Mouse (Mus musculus): ENCODE data around the gene Zfp207.
A peak's percentile ranks its signal among the peaks of the same experiment; 100 is the strongest.
"Not testable (repeated sequence)": the region's sequence is repeated elsewhere in the genome, so short reads cannot be mapped to it uniquely, and the experiment has no call there.

Gene Zfp207

DNA sequence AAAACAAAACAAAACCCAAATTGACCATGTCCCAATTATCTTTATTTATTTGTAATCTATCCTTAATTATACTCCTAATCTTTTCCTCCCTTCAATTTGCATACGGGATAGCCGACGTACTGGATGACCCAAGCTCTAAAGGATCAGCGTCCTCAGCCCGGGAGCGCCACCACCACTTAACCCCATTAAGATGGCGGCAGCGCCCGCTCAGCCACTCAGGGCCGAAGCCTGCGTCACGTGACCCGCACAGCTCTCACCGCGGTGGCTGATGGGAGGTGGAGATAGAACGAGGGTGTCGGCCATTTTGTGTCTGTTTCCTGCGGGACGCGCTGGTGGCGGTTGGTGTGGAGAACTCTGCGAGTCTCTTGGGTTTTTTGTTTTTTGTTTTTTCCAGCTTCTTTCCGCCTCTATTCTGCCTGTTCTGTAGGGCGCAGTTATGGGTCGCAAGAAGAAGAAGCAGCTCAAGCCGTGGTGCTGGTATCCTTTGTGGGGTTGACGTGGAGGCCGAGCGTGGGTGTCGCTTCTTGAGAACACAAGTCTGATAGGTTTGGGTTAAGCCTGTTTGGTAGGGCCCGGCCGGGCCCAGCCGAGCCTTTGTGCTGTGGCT lies at the start of gene Zfp207:
Zfp207 (plus strand) TSS at position 261 of the 607 bp plus-strand sequence.
- peak; percentile 96 for DNase-seq

- no peak for DNase-seq
These were observed 47.3 kb upstream of the Zfp207 start for GRCm38 (mm10) chr11:80335609-80336350.

- DNase-seq, result no peak
These were observed 46.7 kb upstream of the Zfp207 start for GRCm38 (mm10) chr11:80336351-80336730.

DNA sequence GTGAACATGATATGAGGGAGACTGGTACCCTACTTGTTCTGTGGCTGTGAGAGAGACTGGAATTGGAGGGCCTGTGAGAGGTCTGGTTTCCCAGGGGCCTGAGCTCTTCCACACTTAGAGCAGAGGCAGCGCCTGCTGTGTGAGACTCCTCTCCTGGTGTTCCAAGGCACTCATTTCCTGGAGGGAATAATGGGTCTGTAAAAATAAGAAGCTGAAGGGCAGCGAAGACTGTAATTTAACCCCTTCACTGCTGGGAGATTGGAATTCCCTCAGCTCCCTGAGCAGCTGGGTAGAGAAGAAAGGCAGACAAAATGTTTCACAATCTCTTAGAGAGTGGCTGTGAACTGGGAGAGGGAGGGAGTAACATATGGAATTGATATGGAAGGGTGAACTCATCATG lies 40.6 kb upstream of the Zfp207 start:
- DNase-seq, result no peak

DNA sequence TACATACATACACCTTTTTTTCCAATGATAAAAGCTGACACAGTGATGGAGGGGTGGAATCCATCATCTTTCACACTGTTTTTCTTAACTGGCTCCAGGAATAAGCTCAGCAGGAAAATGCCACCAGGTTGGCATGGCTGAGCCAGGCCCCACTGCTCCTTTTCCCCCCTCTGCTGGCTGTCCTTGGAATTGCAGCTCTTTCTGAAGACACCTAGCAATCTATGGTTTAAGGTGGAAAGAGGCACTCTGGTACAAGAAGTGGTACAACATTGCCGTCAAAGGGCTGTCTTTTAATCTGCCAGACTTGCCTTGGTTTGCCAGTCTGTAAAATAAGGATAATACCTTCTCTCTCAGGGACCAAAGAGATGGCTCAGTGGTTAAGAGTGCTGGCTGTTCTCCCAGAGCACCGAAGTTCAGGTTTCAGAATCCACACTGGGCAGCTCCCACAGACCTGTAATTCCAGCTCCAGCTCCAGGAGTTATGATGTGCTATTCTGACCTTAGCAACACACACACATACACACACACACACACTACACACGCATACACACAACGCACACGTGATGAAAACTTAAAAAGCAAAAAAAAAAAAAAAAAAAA lies 31.1 kb upstream of the Zfp207 start:
- peak; percentile 82 for DNase-seq

- DNase-seq, result no peak
These were observed 28.2 kb upstream of the Zfp207 start for GRCm38 (mm10) chr11:80354832-80355231.

- DNase-seq, result no peak
These were observed 14.1 kb upstream of the Zfp207 start for GRCm38 (mm10) chr11:80368949-80369348.

DNA sequence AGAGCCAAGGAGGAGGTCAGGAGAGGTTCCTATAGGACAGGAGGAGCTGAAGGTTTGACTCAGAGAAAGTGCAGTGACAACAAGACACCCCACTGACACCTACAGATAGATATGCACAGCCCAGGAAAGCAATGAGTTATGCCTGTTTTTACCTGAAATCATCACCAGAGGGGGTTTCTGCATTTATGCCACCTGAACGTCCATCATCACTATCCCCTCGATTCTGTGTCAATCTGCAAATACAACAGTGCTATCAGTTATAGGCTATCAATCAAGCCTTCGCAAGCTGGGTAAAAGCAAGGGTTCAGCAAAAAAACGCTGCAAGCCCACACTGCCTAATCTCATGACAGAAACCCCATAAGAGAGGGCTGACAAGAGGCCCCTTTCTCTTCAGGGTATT lies 6.4 kb upstream of the Zfp207 start:
- peak; percentile 27 for DNase-seq

GRCm38 (mm10) chr11:80377712-80378451 lies 5.2 kb upstream of the Zfp207 start, which contains the start of gene 5730455P16Rik:
Gene 5730455P16Rik (minus strand): TSS chr11:80378034.
- peak; percentile 86 for DNase-seq

GRCm38 (mm10) chr11:80378452-80379068 lies 4.5 kb upstream of the Zfp207 start:
- DNase-seq, result not testable (repeated sequence)

GRCm38 (mm10) chr11:80379184-80379583 lies 3.9 kb upstream of the Zfp207 start:
- not testable (repeated sequence) for DNase-seq

- no peak for DNase-seq
These were observed 457 bp upstream of the Zfp207 start for GRCm38 (mm10) chr11:80382626-80383018.

DNA sequence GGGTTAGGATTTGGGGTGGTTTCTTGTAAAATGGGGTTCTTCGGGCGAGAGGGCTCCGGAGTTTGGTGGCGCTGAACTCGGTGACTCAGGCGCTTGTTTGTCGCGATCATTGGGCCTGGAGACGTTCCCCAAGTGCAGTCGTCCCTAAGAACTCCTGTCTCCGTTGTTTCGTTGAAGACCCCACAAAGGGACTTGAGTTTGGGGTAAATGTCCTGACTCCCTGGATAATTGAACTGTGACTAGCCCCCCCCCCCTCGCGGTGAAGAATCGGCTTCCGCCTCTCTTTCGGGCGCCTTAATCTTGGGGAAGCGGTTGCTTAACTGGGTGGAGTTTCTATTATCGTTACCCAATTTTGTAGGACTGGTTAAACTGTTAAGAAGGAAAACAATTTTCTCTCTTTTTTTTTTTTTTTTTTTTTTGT lies 557 bp downstream of the Zfp207 start:
- no peak for DNase-seq

DNA sequence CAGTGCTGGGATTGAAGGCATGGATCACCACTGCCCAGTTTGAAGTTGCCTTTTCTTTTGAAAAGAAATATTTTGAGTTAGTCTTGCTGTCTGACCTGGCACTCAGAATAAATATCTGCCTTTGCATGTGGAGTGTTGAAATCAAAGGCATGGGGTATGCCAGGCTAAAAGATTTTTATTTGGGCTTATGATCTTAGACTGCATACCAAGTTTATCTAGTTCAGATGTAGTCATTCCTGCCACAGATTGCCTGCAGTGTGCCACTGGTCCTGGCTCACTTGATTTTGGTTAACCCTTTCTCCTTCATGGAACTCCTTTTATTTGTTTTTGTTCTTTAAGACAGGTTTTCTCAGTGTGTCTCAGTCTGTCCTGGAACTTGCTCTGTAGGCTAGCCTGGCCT lies 1.4 kb downstream of the Zfp207 start:
- peak; percentile 21 for DNase-seq

DNA sequence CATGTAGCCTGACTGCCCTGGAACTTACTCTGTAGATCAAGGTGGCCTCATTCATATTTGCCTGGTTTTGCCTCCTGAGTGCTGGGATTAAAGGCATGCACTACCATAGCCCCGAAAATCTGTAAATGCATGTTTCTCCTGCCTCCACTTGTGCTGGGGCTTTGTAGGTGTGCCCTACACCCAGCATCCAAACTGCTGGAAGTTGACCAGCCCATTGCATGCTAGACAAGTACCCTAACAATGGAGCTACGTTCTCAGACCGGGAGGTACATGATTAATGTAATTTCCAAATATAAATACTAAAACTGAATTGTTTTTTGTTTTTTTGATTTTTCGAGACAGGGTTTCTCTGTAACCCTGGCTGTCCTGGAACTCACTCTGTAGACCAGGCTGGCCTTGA lies 2.0 kb downstream of the Zfp207 start:
- DNase-seq, result peak; percentile 17

GRCm38 (mm10) chr11:80386790-80387189 lies 3.7 kb downstream of the Zfp207 start:
- DNase-seq, result no peak

- DNase-seq, result no peak
These were observed 6.8 kb downstream of the Zfp207 start for GRCm38 (mm10) chr11:80389885-80390284.

GRCm38 (mm10) chr11:80391407-80392120 lies 8.5 kb downstream of the Zfp207 start:
- DNase-seq, result peak; percentile 22

- no peak for DNase-seq
These were observed 12.9 kb downstream of the Zfp207 start for GRCm38 (mm10) chr11:80395930-80396329.

DNA sequence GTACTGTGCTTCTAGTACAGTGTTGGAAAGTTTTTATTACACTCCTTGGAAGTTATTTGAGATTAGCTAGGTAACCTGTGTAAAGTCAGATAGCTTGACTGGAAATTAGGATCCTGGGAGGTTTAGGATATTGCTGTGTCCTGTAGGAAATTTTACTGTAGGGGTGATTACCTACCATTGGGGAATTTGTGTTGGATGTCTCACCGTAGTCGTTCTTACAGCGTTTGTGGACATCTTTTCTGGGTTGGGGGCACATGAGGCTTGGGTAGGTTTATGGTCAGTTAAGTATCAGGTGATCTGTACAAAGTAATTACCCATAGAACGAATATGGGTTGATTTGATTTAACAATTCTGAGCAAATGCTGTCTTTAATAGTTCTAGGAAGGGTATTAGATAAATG lies 13.5 kb downstream of the Zfp207 start:
- DNase-seq, result no peak

DNA sequence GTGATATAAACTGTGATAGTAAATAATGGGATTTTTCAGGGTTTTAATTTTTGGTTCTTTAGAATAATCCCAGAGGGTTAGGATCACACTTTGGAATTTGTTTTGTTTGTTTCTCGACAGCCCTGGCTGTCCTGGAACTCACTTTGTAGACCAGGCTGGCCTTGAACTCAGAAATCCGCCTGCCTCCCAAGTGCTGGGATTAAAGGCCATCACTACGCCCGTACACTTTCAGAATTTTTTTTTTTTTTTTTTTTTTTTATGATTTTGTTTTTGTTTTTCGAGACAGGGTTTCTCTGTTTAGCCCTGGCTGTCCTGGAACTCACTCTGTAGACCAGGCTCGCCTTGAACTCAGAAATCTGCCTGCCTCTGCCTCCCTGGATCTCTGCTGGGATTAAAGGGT lies 24.8 kb downstream of the Zfp207 start:
- DNase-seq, result not testable (repeated sequence)

GRCm38 (mm10) chr11:80410377-80410776 lies 27.3 kb downstream of the Zfp207 start:
- no peak for DNase-seq
